Mouse (Mus musculus): ENCODE measurements around the gene Stat1. TPM values are rescaled to one million over a fixed set of nuclear protein-coding genes. Genes with fewer than 3 reads are reported as not detected.

Gene Stat1
- polyA plus RNA-seq, 1 experiment from 2014 or later, result 15.8 TPM

- H3K9ac ChIP-seq (ENCODE audit: low read length), result no peak overlapping the region
- H3K36me3 ChIP-seq (ENCODE audit: control insufficient read depth, insufficient read depth, low read length), result no peaks in the 10 kb centered on the region
- no peaks in the 10 kb centered on the region for H3K4me1 ChIP-seq (ENCODE audit: control insufficient read depth, insufficient read depth, low read length)
- H3K27ac ChIP-seq (ENCODE audit: low read depth, low read length), result no peak overlapping the region
- no peak for DNase-seq (ENCODE audit: low spot score)
- no peaks in the 10 kb centered on the region for H3K9me3 ChIP-seq (ENCODE audit: control insufficient read depth, low read length)
- no peak overlapping the region for H3K4me3 ChIP-seq (ENCODE audit: low read depth, low read length)
- WGBS, result 90% methylated on average over 9 of the region's 9 CpGs
- H3K27me3 ChIP-seq (ENCODE audit: control insufficient read depth, insufficient read depth, low read length), result no peaks in the 10 kb centered on the region
- ATAC-seq (ENCODE audit: insufficient read depth, low FRiP score, low TSS enrichment), result no peak
- no peak overlapping the region for H3K4me2 ChIP-seq (ENCODE audit: low read depth)
These were observed 60.8 kb downstream of the Stat1 start for GRCm38 (mm10) chr1:52179939-52180568.

- H3K4me2 ChIP-seq (ENCODE audit: low read depth), result no peak overlapping the region
- no peaks in the 10 kb centered on the region for H3K27me3 ChIP-seq (ENCODE audit: control insufficient read depth, insufficient read depth, low read length)
- H3K4me1 ChIP-seq (ENCODE audit: control insufficient read depth, insufficient read depth, low read length), result no peaks in the 10 kb centered on the region
- ATAC-seq (ENCODE audit: insufficient read depth, low FRiP score, low TSS enrichment) (no peak), DNase-seq (ENCODE audit: low spot score) (no peak)
- H3K27ac ChIP-seq (ENCODE audit: low read depth, low read length), result no peak overlapping the region
- H3K9me3 ChIP-seq (ENCODE audit: control insufficient read depth, low read length), result no peaks in the 10 kb centered on the region
- no peak overlapping the region for H3K9ac ChIP-seq (ENCODE audit: low read length)
- H3K4me3 ChIP-seq (ENCODE audit: low read depth, low read length), result no peak overlapping the region
- no peaks in the 10 kb centered on the region for H3K36me3 ChIP-seq (ENCODE audit: control insufficient read depth, insufficient read depth, low read length)
These were observed 62.8 kb downstream of the Stat1 start for GRCm38 (mm10) chr1:52181994-52182393.

GRCm38 (mm10) chr1:52182992-52183391 lies 63.8 kb downstream of the Stat1 start:
- Histone ChIP-seq H3K27me3 (ENCODE audit: control insufficient read depth, insufficient read depth, low read length) (no peaks in the 10 kb centered on the region), H3K4me1 (ENCODE audit: control insufficient read depth, insufficient read depth, low read length) (no peaks in the 10 kb centered on the region), H3K27ac (ENCODE audit: low read depth, low read length) (no peak overlapping the region), H3K36me3 (ENCODE audit: control insufficient read depth, insufficient read depth, low read length) (no peaks in the 10 kb centered on the region), H3K4me3 (ENCODE audit: low read depth, low read length) (no peak overlapping the region), H3K9ac (ENCODE audit: low read length) (no peak overlapping the region), H3K4me2 (ENCODE audit: low read depth) (no peak overlapping the region), H3K9me3 (ENCODE audit: control insufficient read depth, low read length) (no peaks in the 10 kb centered on the region)
- 92% methylated on average over 2 of the region's 2 CpGs for WGBS
- DNase-seq (ENCODE audit: low spot score) (no peak), ATAC-seq (ENCODE audit: insufficient read depth, low FRiP score, low TSS enrichment) (no peak)

Other genes starting within 250 kb of the Stat1 start
- gene Myo1b, start 203.4 kb upstream of the Stat1 start, polyA plus RNA-seq (2014; fragmentation: Nextera tagmentation; extraction: Ambion mirVana), result 112 TPM in 2 replicates
- gene Stat4, start 132.3 kb upstream of the Stat1 start, polyA plus RNA-seq (2014; fragmentation: Nextera tagmentation; extraction: Ambion mirVana), result 0.43 and 1.1 TPM in 2 replicates
- gene Gls, start 113.8 kb downstream of the Stat1 start, polyA plus RNA-seq (2014; fragmentation: Nextera tagmentation; extraction: Ambion mirVana), result 28.0 and 28.4 TPM in 2 replicates

Data from neural tube, embryonic 11.5 days (tissue).